Mouse (Mus musculus) heart, adult 11 months (tissue): ENCODE data around the gene Ccdc84.
"Not testable (repeated sequence)": the region's sequence is repeated elsewhere in the genome, so short reads cannot be mapped to it uniquely, and the experiment has no call there.

Source experiments
- DNase-seq: peaks from one replicate; pipeline ENCODE4 v3.0.0; 2022

The Ccdc84 gene

GRCm38 (mm10) chr9:44418519-44419385 lies at the start of gene Ccdc84:
TSS of gene Ccdc84 (minus strand) at chr9:44418569.
- no peak for DNase-seq

- no peak for DNase-seq
These were observed 43.6 kb upstream of the Ccdc84 start for GRCm38 (mm10) chr9:44461950-44462349.

- no peak for DNase-seq
These were observed 38.8 kb upstream of the Ccdc84 start for GRCm38 (mm10) chr9:44457035-44457742.

- DNase-seq = no peak
These were observed 36.5 kb upstream of the Ccdc84 start, which contains the start of gene Upk2 for GRCm38 (mm10) chr9:44454891-44455220. TSS of gene Upk2 (minus strand) at chr9:44454976.

- peak; percentile 96 for DNase-seq
These were observed 35.9 kb upstream of the Ccdc84 start for GRCm38 (mm10) chr9:44454132-44454890.

GRCm38 (mm10) chr9:44450387-44450786 lies 32.0 kb upstream of the Ccdc84 start:
- no peak for DNase-seq

GRCm38 (mm10) chr9:44444402-44445025 lies 26.1 kb upstream of the Ccdc84 start:
- not testable (repeated sequence) for DNase-seq

GRCm38 (mm10) chr9:44440961-44441360 lies 22.6 kb upstream of the Ccdc84 start, which contains the start of gene Foxr1:
TSS of gene Foxr1 (minus strand) at chr9:44441136.
- no peak for DNase-seq

- DNase-seq = peak; percentile 94
These were observed 17.4 kb upstream of the Ccdc84 start for GRCm38 (mm10) chr9:44435747-44436146.

- DNase-seq = no peak
These were observed 14.3 kb upstream of the Ccdc84 start for GRCm38 (mm10) chr9:44432577-44433185.

GRCm38 (mm10) chr9:44423576-44423975 lies 5.2 kb upstream of the Ccdc84 start:
- no peak for DNase-seq

GRCm38 (mm10) chr9:44420280-44420898 lies 2.0 kb upstream of the Ccdc84 start:
- no peak for DNase-seq

- not testable (repeated sequence) for DNase-seq
These were observed 1.4 kb upstream of the Ccdc84 start for GRCm38 (mm10) chr9:44419730-44420129.

- peak; percentile 99 for DNase-seq
These were observed 441 bp downstream of the Ccdc84 start for GRCm38 (mm10) chr9:44417892-44418363.

- DNase-seq = no peak
These were observed 1.0 kb downstream of the Ccdc84 start for GRCm38 (mm10) chr9:44417156-44417891.

GRCm38 (mm10) chr9:44412781-44413180 lies 5.6 kb downstream of the Ccdc84 start:
- DNase-seq = no peak

- DNase-seq = no peak
These were observed 6.1 kb downstream of the Ccdc84 start for GRCm38 (mm10) chr9:44412306-44412705.

GRCm38 (mm10) chr9:44411601-44412130 lies 6.7 kb downstream of the Ccdc84 start:
- no peak for DNase-seq

GRCm38 (mm10) chr9:44410647-44411336 lies 7.6 kb downstream of the Ccdc84 start:
- DNase-seq = no peak

- DNase-seq = not testable (repeated sequence)
These were observed 9.7 kb downstream of the Ccdc84 start for GRCm38 (mm10) chr9:44408693-44409092.
